Mouse (Mus musculus) left cerebral cortex, postnatal 4 days (tissue): ENCODE results near the gene Ptpn3. TPM values are rescaled to one million over a fixed set of nuclear protein-coding genes. Genes with fewer than 3 reads are reported as not detected.

Experiments used
- DNase-seq: peaks from one replicate; pipeline ENCODE4 v3.0.0-alpha.2; 2022
- intact Hi-C: fragments of 180-260 bp; cut with DNase I; formaldehyde crosslinking; loops from one replicate; pipeline ENCODE4 v1.15.1; 2025
- total RNA-seq, 2 experiments: library from RNA; stranded (reverse); gene quantifications; 2 replicates each; pipeline ENCODE4 v1.2.3; 2021

The Ptpn3 gene
- total RNA-seq, 2 experiments from 2014 or later, result 9.6 to 12.1 TPM

DNA sequence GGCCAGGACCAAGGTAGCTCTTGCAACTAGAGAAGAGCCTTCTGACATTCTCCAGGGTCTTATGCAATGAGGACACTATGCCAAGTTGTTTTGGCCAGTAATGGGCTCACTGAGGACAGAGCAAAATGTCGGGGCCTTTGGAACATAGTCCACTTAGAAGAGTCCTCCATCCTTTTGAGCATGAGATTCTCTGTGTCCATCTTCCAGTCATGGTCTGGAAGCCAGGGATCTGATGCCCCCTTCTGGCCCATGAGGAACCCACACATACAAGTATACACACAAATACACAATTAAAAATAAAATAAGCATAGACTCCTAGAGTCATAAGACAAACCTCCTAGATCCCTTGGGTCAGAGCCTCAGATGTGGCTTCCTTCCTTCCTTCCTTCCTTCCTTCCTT, 120.1 kb downstream of the Ptpn3 start:
- intact Hi-C loops, result no loop called here
- peak; percentile 40 for DNase-seq

DNA sequence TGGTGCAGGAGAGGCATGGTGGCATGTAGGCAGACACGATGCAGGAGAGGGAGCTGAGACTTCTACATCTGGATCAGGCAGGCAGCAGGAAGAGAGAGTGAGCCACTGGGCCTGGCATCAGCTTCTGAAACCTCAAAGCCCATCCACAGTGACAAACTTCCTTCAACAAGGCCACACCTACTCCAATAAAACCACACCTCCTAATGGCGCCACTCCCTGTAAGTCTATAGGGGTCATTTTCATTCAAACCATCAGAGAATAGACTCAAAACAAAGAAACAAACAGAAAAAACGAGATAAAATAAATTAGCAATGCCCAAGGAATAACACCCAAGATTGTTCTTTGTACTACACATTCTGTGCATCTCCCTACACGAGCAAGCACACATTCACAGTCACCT, 122.8 kb downstream of the Ptpn3 start:
- no peak for DNase-seq
- intact Hi-C loops, result no loop called here

DNA sequence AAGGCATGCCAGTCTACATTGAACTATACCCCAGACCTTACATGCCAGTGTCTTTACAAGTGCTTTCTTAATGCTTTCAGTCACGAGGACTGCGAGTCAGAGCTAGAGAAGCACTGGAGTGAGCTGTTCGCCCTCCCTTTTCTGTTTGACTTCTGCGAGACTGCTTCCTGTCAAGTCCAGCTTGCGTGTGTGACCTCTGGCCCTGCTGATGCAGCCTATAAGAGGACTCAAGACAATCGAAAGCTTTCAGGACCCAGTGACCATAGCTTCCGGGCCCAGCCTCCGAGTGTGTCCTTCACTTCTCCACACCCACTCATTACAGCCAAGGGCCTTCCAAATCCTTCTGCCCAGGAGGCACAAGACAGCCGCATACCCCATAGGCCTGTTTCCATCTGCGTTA, 126.3 kb downstream of the Ptpn3 start:
- intact Hi-C loops, result no loop called here
- no peak for DNase-seq

DNA sequence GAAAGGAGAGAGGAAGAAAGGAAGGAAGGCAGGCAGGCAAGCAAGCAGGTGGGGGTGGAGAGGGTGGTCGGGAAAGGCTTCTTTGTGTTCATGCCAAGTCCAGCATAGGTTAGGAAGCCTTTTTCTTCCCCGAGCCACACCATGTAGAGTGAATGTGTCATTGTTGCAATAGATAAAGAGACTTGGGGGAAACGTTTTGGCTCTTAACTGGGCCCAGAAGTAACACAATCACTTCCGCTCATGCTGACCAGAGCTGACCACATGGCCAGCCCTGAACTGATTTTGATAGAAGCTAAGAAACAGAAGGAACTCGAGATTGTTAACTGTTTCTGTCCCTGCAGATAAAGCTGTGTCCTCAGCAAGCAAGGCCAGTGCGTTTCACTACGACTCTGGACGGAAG, 128.8 kb downstream of the Ptpn3 start:
- intact Hi-C loops, result no loop called here
- no peak for DNase-seq

DNA sequence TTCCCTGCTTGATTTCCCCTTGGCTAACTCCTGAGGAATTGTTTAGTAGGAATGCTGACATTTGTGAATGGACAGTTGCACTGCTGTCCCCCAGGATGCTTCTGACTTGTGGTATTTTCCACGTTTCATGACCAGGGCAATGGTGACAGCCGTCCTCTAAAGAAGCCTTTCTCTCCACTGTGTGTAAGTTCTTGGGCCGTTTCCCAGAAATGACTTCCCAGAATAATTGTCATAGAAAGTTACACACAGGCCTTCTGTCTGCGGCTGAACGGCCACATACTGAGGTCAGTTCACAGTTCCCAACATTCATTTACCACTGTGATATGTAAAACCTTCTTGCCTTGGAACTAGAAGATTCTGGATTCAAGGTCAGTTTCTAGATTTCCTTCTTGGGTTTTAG, 129.8 kb downstream of the Ptpn3 start:
- intact Hi-C loops, result no loop called here

DNA sequence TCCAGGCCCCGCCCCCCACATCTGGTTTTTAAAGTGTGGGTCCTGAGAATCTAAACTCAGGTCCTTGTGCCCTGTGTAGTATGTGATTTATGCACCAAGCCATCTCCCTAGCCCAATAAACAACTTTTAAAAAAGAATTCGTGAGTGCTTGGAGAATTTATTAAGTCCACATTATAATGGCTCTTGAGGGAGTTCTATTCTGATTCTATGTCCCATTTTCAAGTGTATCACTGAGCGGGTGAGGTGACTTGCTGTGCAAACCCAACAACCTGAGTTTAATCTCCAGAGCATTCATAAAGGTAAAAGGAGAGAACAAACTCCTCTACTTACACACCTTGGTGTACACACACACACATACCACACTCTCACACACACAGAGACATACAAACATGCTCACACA, 133.0 kb downstream of the Ptpn3 start:
- no peak for DNase-seq
- intact Hi-C loops, result no loop called here

More for the DNA sequence above, 129.8 kb downstream of the Ptpn3 start:
- no peak for DNase-seq

DNA sequence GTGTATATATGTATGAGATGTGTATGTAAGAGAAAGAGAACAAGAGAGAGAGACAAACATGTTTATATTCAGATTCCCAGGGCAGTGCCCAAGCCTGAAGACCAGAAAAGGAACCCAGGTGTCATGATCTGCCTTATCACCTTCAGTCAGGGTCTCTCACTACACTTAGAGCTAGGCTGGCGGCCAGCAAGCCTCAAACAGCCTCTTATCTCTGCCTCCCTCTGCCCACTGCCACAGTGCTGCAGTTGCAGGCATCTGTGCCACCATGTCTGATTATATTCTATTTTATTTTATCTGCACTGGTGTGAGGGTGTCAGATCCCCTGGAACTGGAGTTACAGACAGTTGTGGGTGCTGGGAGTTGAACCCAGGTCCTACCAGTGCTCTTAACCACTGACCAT, 133.4 kb downstream of the Ptpn3 start:
- no peak for DNase-seq
- intact Hi-C loops, result no loop called here

DNA sequence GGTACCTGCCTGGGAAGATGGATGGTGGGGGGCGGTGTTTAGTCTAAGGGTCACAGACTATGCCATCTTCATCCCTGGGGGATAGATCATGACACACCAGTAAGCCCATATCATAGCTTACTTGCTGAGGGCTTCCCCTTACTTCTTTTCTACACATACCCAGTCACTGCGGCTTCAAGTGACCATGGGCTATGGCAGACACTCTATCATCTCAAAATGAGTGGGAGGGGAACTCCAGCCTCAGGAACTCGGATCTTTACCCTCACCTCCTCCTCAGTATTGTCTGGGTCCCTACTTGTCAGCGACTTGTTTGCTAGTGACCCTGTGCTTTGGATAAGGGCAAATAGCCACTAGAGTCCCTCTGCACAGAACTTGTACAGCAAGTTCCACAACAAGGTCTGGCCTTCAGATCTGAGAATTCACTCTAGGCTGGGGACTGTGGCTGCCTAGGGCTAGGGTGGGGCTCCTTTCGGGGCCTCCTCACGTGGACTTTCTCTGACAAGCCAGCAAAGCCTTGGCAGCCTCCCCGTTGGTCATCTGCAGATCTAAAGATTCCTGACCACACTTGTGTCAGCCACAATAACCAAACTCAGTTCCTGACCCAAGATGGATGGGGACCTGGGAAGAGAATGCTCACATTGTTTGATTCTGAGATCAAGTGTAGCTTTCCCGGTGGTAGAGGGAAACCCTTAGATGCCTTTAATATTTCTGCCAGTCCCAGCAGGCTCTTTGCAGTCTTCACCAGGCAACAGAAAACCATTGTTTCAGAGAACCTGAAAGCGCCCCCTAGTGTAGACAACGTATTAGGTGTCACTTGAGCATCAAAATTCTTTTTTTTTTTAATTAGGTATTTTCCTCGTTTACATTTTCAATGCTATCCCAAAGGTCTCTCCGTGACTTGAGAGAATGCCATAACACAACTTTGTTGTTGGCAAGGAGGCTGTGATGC, 134.4 kb downstream of the Ptpn3 start:
- intact Hi-C loops, result no loop called here
- DNase-seq, result no peak

DNA sequence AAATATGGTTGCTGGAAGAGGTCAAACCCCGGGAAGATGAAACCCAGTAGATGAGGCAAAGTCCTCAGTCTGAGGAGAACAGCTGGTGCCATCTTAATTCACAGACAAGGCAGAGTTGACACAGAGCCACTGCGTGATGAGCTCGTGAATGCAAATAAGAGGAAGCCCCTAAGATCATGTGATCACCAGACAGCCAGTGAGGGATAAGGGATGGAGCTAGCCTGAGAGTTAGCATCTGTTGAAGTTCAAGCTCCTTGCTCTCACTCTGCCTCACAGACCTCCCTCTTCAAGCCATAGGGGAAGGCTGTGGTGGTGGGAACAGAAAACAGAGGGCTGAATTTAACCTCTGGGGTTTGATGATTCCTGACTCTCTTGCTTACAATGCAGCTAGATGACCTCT, 136.0 kb downstream of the Ptpn3 start:
- DNase-seq, result no peak
- intact Hi-C loops, result no loop called here

DNA sequence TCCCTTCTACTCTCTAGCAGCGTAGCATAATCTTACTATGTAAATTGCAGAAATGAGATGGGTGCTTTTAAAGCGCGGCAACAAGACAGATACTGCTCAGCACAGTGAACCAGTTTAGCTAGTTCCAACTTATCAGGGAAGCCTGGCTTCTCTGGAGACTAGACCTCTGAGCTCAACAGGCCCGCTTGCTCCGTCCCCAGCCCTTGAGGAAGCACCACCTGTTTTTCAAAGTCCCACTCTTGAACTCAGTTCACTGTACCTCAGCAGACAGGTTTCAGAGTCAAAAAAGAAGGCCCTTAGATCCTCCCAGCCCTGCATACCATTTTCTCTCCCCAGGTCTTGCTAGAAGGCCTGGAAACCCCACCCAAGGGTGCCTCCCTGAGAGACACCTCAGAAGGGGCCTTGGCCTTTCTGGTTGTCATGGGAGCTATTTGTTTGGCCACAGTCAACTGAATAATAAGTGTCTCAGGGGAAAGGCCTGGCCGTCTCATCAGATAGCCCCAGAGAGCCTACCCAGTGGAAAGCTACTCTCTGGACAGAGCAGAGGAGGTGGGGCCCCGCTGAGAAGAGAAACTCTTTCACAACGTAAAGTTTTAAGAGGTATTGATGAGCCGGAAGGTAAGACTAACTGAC, 136.9 kb downstream of the Ptpn3 start:
- DNase-seq, result no peak
- intact Hi-C loops, result no loop called here

DNA sequence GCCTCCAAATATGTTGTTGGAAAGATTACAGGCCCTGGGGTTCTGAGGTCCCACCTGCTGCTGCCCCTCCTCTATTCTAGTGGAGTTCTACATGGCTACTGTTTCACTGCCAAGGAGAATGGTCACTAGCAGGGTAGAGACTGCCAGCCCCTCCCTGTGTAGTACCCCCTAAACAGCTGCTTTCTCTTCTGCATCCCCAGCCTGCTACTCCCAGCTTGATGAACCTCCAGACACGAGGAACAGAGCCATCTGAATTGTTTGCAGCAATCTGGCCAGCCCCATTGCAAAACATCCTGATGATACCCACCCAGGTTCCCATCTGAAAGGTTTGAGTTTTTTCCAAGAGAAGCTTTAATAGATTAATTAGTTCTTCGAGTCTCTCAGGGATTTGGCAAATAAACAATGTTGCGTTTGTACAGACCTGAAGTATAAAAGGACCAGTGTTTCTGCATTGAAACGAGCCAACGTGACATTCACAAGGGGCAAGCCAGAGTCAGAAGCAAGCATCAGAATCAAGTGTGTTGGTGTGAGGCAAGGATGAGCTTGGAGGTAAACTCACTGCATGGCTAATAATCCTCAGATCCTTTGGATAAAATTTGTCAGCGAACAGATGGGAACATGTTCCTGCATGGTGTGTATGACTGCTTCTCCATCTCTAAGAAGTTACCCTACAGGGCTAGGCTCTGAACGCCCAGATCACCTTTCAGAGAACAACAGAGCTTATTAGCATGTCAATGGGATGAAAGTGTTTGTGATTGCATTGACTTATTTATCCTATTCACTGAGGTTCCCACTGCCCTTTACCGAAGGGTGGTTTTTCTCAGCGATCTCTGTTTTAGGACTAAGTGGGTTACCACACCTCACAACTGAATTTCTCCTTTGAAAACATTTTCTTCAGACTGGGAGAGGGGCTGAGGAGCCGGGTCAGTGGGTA, 138.6 kb downstream of the Ptpn3 start:
- peak; percentile 48 for DNase-seq
- intact Hi-C loops, result no loop called here

DNA sequence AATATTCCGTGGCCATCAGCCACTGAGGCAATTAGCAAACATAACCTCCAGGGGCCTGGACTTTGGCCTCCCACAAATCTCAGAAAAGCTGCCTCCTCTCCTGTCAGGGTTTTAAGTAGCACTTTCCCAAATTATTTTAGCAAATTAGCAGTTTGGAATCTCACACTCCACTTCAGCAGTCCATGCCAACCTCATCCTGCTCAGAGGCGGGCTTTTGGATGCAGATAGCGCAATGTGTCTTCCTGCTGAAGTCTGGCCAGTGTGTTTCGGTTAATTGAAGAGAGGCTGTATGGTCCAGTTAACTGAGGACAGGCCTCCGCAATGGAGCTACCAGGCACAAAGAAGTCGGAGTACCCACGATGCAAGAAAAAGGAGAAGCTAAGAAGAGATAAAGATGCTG, 141.1 kb downstream of the Ptpn3 start:
- no peak for DNase-seq
- intact Hi-C loops, result no loop called here

DNA sequence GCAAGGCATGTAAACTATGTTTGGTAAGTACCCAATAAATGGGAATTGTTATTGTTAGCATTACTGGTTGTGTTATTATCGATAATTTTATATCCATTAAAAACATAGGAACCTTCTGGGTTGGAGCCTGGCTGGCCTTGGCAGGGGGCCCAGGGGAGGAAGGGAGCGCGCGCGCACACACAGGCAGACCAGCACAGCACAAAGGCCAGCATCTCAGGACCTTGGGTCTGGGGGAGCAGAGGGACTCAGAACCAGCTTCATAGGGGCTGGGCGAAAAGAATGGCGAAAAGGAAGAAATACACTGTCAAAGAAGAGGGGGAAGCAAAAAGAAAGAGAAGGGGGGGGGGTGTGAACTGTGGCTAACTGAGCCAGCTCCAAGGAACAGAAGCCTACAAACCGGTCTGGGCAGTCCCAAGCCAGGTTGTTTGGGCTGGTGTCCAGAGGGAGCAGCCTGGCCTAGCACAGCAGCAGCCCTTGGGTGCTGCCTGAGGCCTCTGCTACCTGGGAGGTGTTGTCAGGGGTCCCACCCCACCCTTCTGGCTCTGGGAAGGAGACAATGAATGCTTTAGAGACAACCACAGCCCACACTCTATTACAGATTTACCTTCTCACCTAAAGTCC, 145.0 kb downstream of the Ptpn3 start:
- intact Hi-C loops, result no loop called here
- DNase-seq, result peak; percentile 27

DNA sequence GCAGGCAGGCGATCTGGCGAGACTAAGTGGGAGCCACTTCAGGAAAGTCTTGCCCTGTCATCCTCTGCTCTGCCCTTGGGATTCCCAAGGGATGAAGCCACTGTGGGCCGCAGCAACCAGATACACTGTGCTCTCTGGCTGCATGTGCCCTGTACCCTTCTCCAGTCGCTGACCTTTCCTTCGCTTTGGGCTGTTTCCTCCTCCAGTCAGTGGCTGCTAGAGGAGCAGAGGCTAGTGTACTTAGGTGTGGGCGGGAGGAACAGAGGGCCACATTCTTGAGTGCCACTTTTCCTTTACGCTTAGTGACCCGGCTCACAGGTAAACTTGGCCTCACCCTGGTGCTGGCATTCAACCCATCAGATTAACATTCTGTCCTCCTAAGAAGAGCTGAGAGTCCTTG, 147.8 kb downstream of the Ptpn3 start:
- DNase-seq, result no peak
- intact Hi-C loops, result no loop called here

DNA sequence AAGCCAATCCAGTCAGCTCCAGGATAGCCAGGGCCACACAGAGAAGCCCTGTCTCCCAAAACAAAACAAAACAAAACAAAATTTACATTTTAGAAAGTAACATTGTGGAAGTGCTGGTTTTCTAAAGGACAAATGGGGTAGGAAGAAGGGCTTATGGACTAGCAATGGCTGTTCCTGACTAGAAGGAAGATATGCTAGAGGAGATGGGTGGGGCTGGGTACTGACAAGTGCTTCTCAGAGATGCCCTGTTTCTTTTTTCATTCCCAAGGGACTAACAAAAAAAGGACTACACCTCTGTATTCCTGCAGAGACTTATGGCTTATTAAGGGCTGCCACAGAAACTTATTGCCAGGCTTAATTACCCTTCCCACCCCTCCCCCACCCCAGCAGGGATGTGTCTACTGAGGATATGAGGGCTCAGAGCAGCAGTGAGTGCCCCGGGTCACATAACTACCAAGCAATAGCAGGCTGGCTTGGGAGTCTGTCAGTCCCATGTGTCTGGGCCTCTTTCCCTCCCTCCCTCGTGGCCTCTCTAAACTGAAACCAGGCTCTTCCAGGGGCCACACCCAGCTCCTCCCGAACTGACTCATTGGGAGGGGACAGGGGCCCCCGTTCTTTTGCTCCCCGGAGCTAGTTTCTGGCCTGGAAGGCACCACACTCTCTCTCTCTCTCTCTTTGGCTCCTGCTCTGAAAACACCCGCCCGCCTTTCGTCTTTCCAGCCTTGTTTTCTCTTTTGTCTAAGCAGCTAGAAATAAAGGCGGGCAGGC, 148.4 kb downstream of the Ptpn3 start:
- no peak for DNase-seq
- intact Hi-C loops, result no loop called here

DNA sequence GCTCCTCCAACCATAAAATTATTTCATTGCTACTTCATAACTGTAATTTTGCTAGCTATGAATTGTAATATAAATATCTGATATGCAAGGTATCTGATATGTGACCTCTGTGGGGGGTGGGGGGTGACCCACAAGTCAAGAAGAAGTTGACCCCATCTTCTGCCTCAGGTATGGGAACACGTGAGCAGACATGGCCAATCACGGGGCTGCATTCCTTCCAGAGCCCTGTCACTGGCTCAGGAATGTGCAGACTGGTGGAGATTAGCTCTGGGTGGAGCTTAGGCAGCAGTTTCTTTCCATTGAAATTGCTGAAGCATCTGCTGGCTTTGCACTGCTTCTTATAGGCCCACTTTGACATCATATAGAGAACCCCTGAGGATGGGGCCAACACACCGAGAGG, 153.5 kb downstream of the Ptpn3 start:
- intact Hi-C loops, result no loop called here
- DNase-seq, result no peak

DNA sequence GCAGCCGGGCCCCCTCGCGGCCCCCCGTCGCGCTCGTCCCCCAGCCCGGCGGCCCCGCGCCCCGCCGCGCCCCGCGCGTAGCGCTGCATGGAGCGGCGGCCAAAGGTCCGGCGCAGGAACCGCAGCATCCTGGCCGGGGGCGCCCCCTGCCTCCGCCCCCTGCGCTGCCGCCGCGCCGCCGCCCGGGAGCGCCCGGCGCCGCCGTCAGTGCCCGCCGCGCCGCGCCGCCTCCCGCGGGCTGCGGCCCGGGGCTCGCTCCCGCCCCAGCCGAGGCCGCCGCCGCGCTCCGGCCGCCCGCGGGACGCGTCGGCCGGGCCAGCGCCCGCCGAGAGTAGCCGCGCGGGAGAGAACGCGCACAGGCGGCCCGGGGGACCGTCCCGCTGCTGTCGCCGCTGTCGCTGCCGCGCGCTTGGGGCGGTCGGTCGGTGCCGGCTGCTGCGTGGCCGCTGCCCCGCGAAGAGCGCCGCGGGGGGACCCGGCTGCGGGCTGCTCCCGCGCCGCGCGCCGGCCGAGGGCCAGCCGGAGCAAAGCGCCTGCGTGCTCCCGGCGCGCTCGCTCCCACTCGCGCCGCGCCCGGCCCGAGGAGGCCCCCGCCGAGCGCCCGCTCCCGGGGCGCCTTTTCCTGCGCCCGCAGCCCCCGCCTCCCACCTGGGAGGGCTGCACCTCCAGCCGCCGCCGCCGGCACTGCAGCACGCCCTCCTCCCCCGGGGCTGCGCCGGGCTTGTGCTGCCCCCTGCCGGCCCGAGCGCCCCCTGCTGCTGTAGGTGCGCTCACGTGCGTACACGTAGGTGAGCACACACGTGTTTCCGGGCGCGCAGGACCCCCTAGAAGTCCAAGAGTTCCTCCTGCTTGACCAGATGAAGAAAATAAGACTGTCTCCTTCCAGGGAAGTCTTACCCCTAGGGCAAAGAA, 158.4 kb downstream of the Ptpn3 start, which contains the start of gene Epb41l4b:
TSS of gene Epb41l4b (minus strand) at position 412 of the 912 bp plus-strand sequence.
- intact Hi-C loops, result no loop called here

DNA sequence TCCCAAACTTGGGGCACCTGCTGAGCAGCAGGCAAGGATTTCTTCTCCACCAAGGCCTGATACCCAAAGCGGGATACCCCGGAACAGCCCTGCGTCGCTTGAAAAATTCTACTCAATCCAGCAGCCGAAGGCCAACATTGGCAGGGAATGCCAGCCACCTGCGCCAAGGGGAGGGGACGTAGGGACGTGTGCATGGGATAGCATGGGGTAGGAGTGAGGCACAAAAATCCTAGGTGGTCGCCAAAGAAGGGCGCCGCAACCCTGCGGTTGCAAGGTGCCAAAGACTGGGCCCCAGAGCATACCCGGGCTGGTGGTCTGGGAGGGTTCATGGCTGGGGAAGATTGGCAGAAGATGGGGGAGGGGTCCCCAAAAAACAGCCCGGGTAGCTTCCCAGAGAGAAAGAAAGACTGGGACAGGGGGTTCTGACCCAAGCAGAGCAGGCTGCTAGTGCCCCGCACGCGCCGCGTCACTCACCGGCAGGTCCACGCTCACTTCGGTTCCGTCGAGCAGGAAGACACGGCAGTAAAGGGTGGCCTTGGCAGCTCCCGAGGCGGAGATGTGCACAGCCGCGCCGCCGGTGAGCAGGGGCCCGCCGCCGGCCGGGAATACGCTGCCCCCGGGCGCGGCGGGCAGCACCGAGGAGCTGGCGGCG, 159.1 kb downstream of the Ptpn3 start:
- peak; percentile 65 for DNase-seq

More for the DNA sequence above, 158.4 kb downstream of the Ptpn3 start, which contains the start of gene Epb41l4b:
- peak; percentile 82 for DNase-seq

More for the DNA sequence above, 159.1 kb downstream of the Ptpn3 start:
- intact Hi-C loops, result no loop called here
